Mouse (Mus musculus) right cerebral cortex, postnatal 36 days (tissue): ENCODE measurements at regions not wholly inside any gene's neighbourhood (a gene's known extent, or its start where the extent isn't known, plus 50 kb on each side); places are given as distances from the start of the nearest gene placed in this dataset.

Experiments
- DNase-seq, 2 experiments: peaks; one replicate each; pipeline ENCODE4 v3.0.0; 2022; ENCODE audit warnings: low spot score in 2 of 2, mixed read lengths in 1 of 2

GRCm38 (mm10) chr1:73728377-73728776, 395.9 kb downstream of the Tns1 start:
- no peak for DNase-seq

- no peak for DNase-seq
These were observed 396.5 kb downstream of the Tns1 start for GRCm38 (mm10) chr1:73727781-73728180.

- no peak for DNase-seq
These were observed 397.6 kb downstream of the Tns1 start for GRCm38 (mm10) chr1:73726658-73727057.

GRCm38 (mm10) chr1:73725486-73725885, 398.8 kb downstream of the Tns1 start:
- DNase-seq, result no peak

- DNase-seq, result no peak
These were observed 399.7 kb downstream of the Tns1 start for GRCm38 (mm10) chr1:73724551-73724950.

- no peak for DNase-seq
These were observed 402.6 kb downstream of the Tns1 start for GRCm38 (mm10) chr1:73721486-73722225.

GRCm38 (mm10) chr1:73718421-73718820, 405.8 kb downstream of the Tns1 start:
- no peak for DNase-seq

- no peak for DNase-seq
These were observed 406.8 kb downstream of the Tns1 start for GRCm38 (mm10) chr1:73717401-73717800.

GRCm38 (mm10) chr1:73716901-73717300, 407.3 kb downstream of the Tns1 start:
- DNase-seq, result no peak

GRCm38 (mm10) chr1:73715571-73715970, 408.7 kb downstream of the Tns1 start:
- DNase-seq, result no peak

GRCm38 (mm10) chr1:73702428-73702842, 421.8 kb downstream of the Tns1 start:
- no peak for DNase-seq

GRCm38 (mm10) chr1:73693537-73693936, 430.7 kb downstream of the Tns1 start:
- no peak for DNase-seq

- no peak for DNase-seq
These were observed 438.5 kb downstream of the Tns1 start for GRCm38 (mm10) chr1:73685734-73686133.

GRCm38 (mm10) chr1:73685066-73685465, 439.2 kb downstream of the Tns1 start:
- no peak for DNase-seq

- no peak for DNase-seq
These were observed 440.1 kb downstream of the Tns1 start for GRCm38 (mm10) chr1:73684166-73684565.

GRCm38 (mm10) chr1:73683132-73683888, 440.9 kb downstream of the Tns1 start:
- DNase-seq, result no peak

GRCm38 (mm10) chr1:73681697-73682096, 442.6 kb downstream of the Tns1 start:
- DNase-seq, result no peak

- DNase-seq, result no peak
These were observed 443.4 kb downstream of the Tns1 start for GRCm38 (mm10) chr1:73680829-73681228.

- peak in 1 of 2 experiments; percentile 1 for DNase-seq
These were observed 450.4 kb downstream of the Tns1 start for GRCm38 (mm10) chr1:73673851-73674235.

GRCm38 (mm10) chr1:73673191-73673850, 450.9 kb downstream of the Tns1 start:
- peak in 1 of 2 experiments; percentile 2 for DNase-seq

GRCm38 (mm10) chr1:73672239-73672638, 452.0 kb downstream of the Tns1 start:
- DNase-seq, result no peak

GRCm38 (mm10) chr1:73668691-73669090, 455.6 kb downstream of the Tns1 start:
- DNase-seq, result no peak

GRCm38 (mm10) chr1:73663546-73663945, 460.7 kb downstream of the Tns1 start:
- no peak for DNase-seq
